Mouse (Mus musculus): ENCODE results near the gene Sprr1b. TPM values are rescaled to one million over a fixed set of nuclear protein-coding genes. Genes with fewer than 3 reads are reported as not detected.
"Not testable (repeated sequence)": the region's sequence is repeated elsewhere in the genome, so short reads cannot be mapped to it uniquely, and the experiment has no call there.

Sprr1b gene
- polyA plus RNA-seq (2015; fragmentation: Nextera tagmentation; extraction: Ambion mirVana), result not detected in 2 replicates

- 94% methylated on average over 3 of the region's 3 CpGs for WGBS
- Histone ChIP-seq H3K4me3 (replicated peaks) (no peak within 1 kb of the TSS), H3K27ac (no peak within 1 kb of the TSS), H3K4me1 (replicated peaks) (no peaks in the 10 kb centered on the region), H3K9ac (replicated peaks) (no peak within 1 kb of the TSS), H3K27me3 (no peaks in the 10 kb centered on the region), H3K36me3 (no peaks in the 10 kb centered on the region), H3K4me2 (replicated peaks) (no peak within 1 kb of the TSS), H3K9me3 (no peaks in the 10 kb centered on the region)
- no peak for ATAC-seq
Measured at GRCm38 (mm10) chr3:92438689-92439088, at the start of gene Sprr1b. Sprr1b (minus strand) TSS chr3:92438789.

DNA sequence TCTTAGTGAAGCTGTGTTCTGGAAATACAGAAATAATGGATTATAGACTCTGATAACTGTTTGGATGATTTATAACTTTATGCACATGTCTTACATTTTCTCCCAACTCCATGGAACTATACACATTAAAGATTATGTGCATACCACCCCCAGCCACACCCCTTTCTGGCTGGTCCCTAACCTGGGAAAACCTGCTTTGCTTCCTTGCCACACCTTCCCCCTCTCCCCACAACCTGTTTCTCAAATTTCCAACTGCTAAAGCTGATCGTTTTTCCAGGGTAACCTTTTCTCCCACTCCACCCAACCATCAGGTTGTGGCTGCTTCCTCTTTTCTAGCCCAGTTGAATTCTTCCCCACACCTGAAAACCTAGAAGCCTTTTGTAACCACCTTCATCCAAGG, 47.7 kb upstream of the Sprr1b start:
- Histone ChIP-seq H3K4me2 (replicated peaks) (no peak overlapping the region), H3K27ac (no peak overlapping the region), H3K36me3 (no peaks in the 10 kb centered on the region), H3K4me3 (replicated peaks) (no peak overlapping the region), H3K9me3 (no peaks in the 10 kb centered on the region), H3K27me3 (no peaks in the 10 kb centered on the region), H3K9ac (replicated peaks) (no peak overlapping the region), H3K4me1 (replicated peaks) (no peaks in the 10 kb centered on the region)
- ATAC-seq, result no peak
- WGBS, result 69% methylated on average over 1 of the region's 1 CpGs

- no peak within 1 kb of the TSS for H3K9ac ChIP-seq (replicated peaks)
- no peaks in the 10 kb centered on the region for H3K27me3 ChIP-seq
- H3K4me1 ChIP-seq (replicated peaks), result no peaks in the 10 kb centered on the region
- H3K9me3 ChIP-seq, result no peaks in the 10 kb centered on the region
- H3K36me3 ChIP-seq, result no peaks in the 10 kb centered on the region
- H3K27ac ChIP-seq, result no peak within 1 kb of the TSS
- H3K4me3 ChIP-seq (replicated peaks), result no peak within 1 kb of the TSS
- ATAC-seq, result no peak
- H3K4me2 ChIP-seq (replicated peaks), result no peak within 1 kb of the TSS
Measured at GRCm38 (mm10) chr3:92485863-92486262, 47.3 kb upstream of the Sprr1b start, which contains the start of gene Sprr1a. Sprr1a (minus strand) TSS chr3:92485895.

DNA sequence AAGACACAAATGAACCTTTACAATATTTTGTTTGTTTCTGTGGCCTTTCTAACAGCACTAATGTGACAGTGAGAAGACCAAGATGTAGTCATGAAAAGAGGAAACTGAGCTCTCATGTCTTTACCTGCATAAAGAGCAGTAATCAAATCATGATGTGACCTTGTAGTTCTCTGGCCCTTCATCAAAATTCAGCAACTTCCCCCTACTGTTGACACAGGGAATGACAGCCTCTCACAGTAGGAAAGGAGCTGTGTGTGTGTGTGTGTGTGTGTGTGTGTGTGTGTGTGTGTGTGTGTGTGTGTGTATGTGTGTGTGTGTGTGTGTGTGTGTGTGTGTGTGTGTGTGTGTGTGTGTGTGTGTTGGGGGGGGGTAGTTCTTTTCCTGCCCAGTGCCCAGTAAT, 42.7 kb upstream of the Sprr1b start:
- not testable (repeated sequence) for H3K36me3 ChIP-seq; H3K4me3 ChIP-seq (replicated peaks); H3K4me2 ChIP-seq (replicated peaks); ATAC-seq; H3K9me3 ChIP-seq; H3K27me3 ChIP-seq; H3K27ac ChIP-seq; H3K9ac ChIP-seq (replicated peaks); H3K4me1 ChIP-seq (replicated peaks)

DNA sequence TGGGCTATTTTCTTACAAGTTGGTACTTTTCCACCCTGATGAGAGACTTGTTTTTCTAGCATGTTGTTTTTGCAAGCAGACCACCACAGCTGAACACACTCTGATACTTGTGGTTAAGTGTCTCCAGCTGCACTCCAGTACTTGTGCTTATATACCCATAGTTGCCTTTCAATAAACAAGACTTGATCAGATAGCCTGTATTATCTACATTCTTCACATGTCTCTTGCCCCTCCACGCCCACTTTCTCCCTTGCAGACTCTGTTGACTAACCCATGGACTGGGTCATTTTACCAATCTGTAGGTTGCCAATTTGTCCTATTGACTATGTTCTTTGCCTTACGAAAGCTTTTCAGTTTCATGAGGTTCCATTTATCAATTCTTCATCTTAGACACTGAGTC, 31.5 kb upstream of the Sprr1b start:
- Histone ChIP-seq H3K4me3 (replicated peaks) (no peak overlapping the region), H3K36me3 (no peaks in the 10 kb centered on the region), H3K4me2 (replicated peaks) (no peak overlapping the region), H3K27me3 (no peaks in the 10 kb centered on the region), H3K4me1 (replicated peaks) (no peaks in the 10 kb centered on the region), H3K9ac (replicated peaks) (no peak overlapping the region), H3K9me3 (no peaks in the 10 kb centered on the region), H3K27ac (no peak overlapping the region)
- no peak for ATAC-seq
- WGBS, result 86% methylated on average over 2 of the region's 2 CpGs

- no peak overlapping the region for H3K4me2 ChIP-seq (replicated peaks)
Measured at GRCm38 (mm10) chr3:92467424-92467823, 28.8 kb upstream of the Sprr1b start.

GRCm38 (mm10) chr3:92466576-92466975, 28.0 kb upstream of the Sprr1b start:
- Histone ChIP-seq H3K9me3 (no peaks in the 10 kb centered on the region), H3K4me2 (replicated peaks) (no peak overlapping the region), H3K36me3 (no peaks in the 10 kb centered on the region), H3K4me3 (replicated peaks) (no peak overlapping the region), H3K9ac (replicated peaks) (no peak overlapping the region), H3K27ac (no peak overlapping the region), H3K27me3 (no peaks in the 10 kb centered on the region), H3K4me1 (replicated peaks) (no peaks in the 10 kb centered on the region)
- WGBS, result 92% methylated on average over 1 of the region's 1 CpGs
- ATAC-seq, result no peak

More at GRCm38 (mm10) chr3:92467424-92467823, 28.8 kb upstream of the Sprr1b start:
- no peaks in the 10 kb centered on the region for H3K36me3 ChIP-seq
- H3K4me1 ChIP-seq (replicated peaks), result no peaks in the 10 kb centered on the region
- H3K27me3 ChIP-seq, result no peaks in the 10 kb centered on the region
- H3K4me3 ChIP-seq (replicated peaks), result no peak overlapping the region
- no peak for ATAC-seq
- H3K9me3 ChIP-seq, result no peaks in the 10 kb centered on the region
- no peak overlapping the region for H3K27ac ChIP-seq
- no peak overlapping the region for H3K9ac ChIP-seq (replicated peaks)

GRCm38 (mm10) chr3:92458620-92459019, 20.0 kb upstream of the Sprr1b start, which contains the start of gene Sprr3:
Sprr3 (minus strand) TSS chr3:92458720.
- Histone ChIP-seq H3K36me3 (no peaks in the 10 kb centered on the region), H3K4me1 (replicated peaks) (no peaks in the 10 kb centered on the region), H3K4me2 (replicated peaks) (no peak within 1 kb of the TSS), H3K27ac (no peak within 1 kb of the TSS), H3K4me3 (replicated peaks) (no peak within 1 kb of the TSS), H3K9ac (replicated peaks) (no peak within 1 kb of the TSS), H3K9me3 (no peaks in the 10 kb centered on the region), H3K27me3 (no peaks in the 10 kb centered on the region)
- WGBS, result 68% methylated on average over 2 of the region's 2 CpGs
- ATAC-seq, result no peak

DNA sequence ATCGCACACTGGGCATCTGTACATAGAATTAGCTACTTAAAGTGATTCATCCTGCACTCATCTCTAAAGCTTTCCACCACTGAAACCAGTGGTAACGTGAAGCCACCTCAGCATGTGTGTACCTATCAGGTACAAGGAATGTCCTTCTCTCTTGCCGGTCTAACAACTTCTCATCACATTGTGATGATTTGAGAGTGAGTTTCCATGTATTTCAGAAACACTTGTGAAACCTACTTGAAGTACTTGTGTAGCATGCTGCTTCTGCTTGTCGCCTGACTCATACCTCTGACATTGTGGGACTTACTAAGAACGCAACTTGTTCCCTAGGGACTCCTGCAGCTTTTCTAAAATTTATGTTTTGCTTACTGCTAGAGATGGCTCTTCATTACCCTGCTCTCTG, 16.6 kb upstream of the Sprr1b start:
- H3K27ac ChIP-seq, result no peak overlapping the region
- no peaks in the 10 kb centered on the region for H3K27me3 ChIP-seq
- no peak for ATAC-seq
- H3K4me3 ChIP-seq (replicated peaks), result no peak overlapping the region
- no peak overlapping the region for H3K4me2 ChIP-seq (replicated peaks)
- H3K9me3 ChIP-seq, result no peaks in the 10 kb centered on the region
- H3K4me1 ChIP-seq (replicated peaks), result no peaks in the 10 kb centered on the region
- no peaks in the 10 kb centered on the region for H3K36me3 ChIP-seq
- no peak overlapping the region for H3K9ac ChIP-seq (replicated peaks)
- 94% methylated on average over 5 of the region's 5 CpGs for WGBS

DNA sequence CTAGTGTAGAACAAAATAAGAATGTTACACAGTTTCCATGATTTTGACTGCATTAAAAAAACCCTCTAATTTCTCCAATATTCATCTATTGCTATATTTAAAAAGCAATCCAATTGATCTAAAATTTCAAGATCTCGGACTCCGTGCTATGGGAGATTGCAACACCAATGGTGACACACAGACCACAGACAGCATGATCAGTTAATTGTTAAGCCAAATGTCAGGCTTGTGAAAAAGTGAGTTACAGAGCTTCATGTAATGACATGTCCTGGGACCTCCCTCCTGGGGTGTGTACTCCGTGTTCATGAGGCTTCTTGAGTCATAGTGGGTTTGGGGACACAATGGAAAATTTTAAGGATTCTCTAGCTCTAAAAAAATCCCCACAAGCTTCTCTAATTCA, 1.6 kb upstream of the Sprr1b start:
- no peak overlapping the region for H3K4me2 ChIP-seq (replicated peaks)
- no peaks in the 10 kb centered on the region for H3K36me3 ChIP-seq
- no peaks in the 10 kb centered on the region for H3K9me3 ChIP-seq
- ATAC-seq, result no peak
- 85% methylated on average over 3 of the region's 3 CpGs for WGBS
- no peak overlapping the region for H3K27ac ChIP-seq
- no peak overlapping the region for H3K4me3 ChIP-seq (replicated peaks)
- no peak overlapping the region for H3K9ac ChIP-seq (replicated peaks)
- no peaks in the 10 kb centered on the region for H3K4me1 ChIP-seq (replicated peaks)
- H3K27me3 ChIP-seq, result no peaks in the 10 kb centered on the region

- WGBS, result 93% methylated on average over 2 of the region's 2 CpGs
- Histone ChIP-seq H3K27ac (no peak within 1 kb of the TSS), H3K36me3 (no peaks in the 10 kb centered on the region), H3K4me1 (replicated peaks) (no peaks in the 10 kb centered on the region), H3K4me2 (replicated peaks) (no peak within 1 kb of the TSS), H3K4me3 (replicated peaks) (no peak within 1 kb of the TSS), H3K27me3 (no peaks in the 10 kb centered on the region), H3K9ac (replicated peaks) (no peak within 1 kb of the TSS), H3K9me3 (no peaks in the 10 kb centered on the region)
- no peak for ATAC-seq
Measured at GRCm38 (mm10) chr3:92432282-92432681, 6.3 kb downstream of the Sprr1b start, which contains the start of gene Sprr2k. Sprr2k (plus strand) TSS chr3:92432582.

DNA sequence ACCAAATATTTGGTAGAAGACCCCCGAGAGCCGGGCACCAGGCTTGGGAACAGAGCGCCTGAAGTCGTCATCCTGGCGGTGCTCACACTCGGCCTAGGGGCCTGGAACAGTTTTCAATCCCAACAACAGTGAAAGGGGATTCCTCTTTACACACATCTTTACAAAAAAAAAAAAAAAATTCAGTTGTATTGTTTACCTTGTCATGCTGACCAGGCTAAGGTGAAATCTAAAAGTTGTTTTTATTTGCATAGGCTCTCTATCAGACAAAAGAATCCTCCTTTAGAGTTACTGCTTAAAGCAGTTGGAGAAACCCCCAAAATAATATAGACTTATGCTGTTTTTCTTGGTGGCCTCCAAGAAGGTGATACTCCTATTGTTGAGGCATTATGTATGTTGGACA, 9.3 kb downstream of the Sprr1b start, which contains the start of gene Gm9774:
Gm9774 (minus strand) TSS at position 101 of the 400 bp plus-strand sequence.
- H3K9ac ChIP-seq (replicated peaks), result no peak within 1 kb of the TSS
- WGBS, result 94% methylated on average over 6 of the region's 6 CpGs
- no peak within 1 kb of the TSS for H3K4me2 ChIP-seq (replicated peaks)
- no peak for ATAC-seq
- no peak within 1 kb of the TSS for H3K4me3 ChIP-seq (replicated peaks)
- no peaks in the 10 kb centered on the region for H3K4me1 ChIP-seq (replicated peaks)
- no peaks in the 10 kb centered on the region for H3K36me3 ChIP-seq
- no peaks in the 10 kb centered on the region for H3K9me3 ChIP-seq
- H3K27me3 ChIP-seq, result no peaks in the 10 kb centered on the region
- no peak within 1 kb of the TSS for H3K27ac ChIP-seq

DNA sequence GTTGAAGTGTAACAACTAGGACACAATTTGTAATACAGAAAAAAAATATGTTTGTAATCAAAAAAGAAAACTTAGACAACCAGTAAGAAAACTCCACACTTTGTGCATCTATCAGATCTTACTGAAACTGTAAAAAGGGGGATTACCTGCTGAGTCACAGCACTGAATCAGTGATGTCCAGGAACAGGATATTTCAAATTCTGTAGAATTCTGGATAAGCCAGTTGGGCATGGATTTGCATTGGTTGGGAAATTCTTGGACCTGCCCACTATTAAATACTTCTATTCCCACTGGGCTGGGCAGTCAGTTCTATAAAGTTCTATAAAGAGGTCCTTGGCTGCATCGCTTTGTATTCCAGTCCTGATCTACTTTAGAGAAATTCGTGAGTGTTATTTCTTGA, 20.8 kb downstream of the Sprr1b start, which contains the start of gene Sprr2j-ps:
Sprr2j-ps (plus strand) TSS at position 301 of the 400 bp plus-strand sequence.
- 96% methylated on average over 2 of the region's 2 CpGs for WGBS
- H3K4me3 ChIP-seq (replicated peaks), result no peak within 1 kb of the TSS
- no peak within 1 kb of the TSS for H3K4me2 ChIP-seq (replicated peaks)
- no peaks in the 10 kb centered on the region for H3K36me3 ChIP-seq
- no peaks in the 10 kb centered on the region for H3K9me3 ChIP-seq
- H3K9ac ChIP-seq (replicated peaks), result no peak within 1 kb of the TSS
- H3K4me1 ChIP-seq (replicated peaks), result no peaks in the 10 kb centered on the region
- ATAC-seq, result no peak
- H3K27me3 ChIP-seq, result no peaks in the 10 kb centered on the region
- no peak within 1 kb of the TSS for H3K27ac ChIP-seq
